Mouse (Mus musculus): ENCODE measurements around the gene Bmp8a. TPM values are rescaled to one million over a fixed set of nuclear protein-coding genes. Genes with fewer than 3 reads are reported as not detected.
A peak's percentile ranks its signal among the peaks of the same experiment; 100 is the strongest.

The Bmp8a gene
- polyA plus RNA-seq (2012; fragmentation: generic; extraction: Trizol) = 0.14 TPM
- long read RNA-seq, experiment 1, partial matches to known transcripts = 0 of 1 reads
- long read RNA-seq, experiment 1, other reads (novel, unspliced or antisense) = 0 of 1 reads
- long read RNA-seq, experiment 2 = 0 reads

- no peaks in the 10 kb centered on the region for H3K79me3 ChIP-seq (ENCODE audit: low read depth)
- H3K79me2 ChIP-seq (ENCODE audit: control insufficient read depth, insufficient read depth) = no peaks in the 10 kb centered on the region
- TF ChIP-seq USF1 (IDR thresholded peaks at IDR 0.05; ENCODE audit: low read depth) = no peak
- no peak for TF ChIP-seq FOSL1 (IDR thresholded peaks at IDR 0.05; ENCODE audit: insufficient read depth, low read length, poor library complexity, severe bottlenecking)
- no peak for TF ChIP-seq CTCF (IDR thresholded peaks at IDR 0.05; ENCODE audit: control insufficient read depth, insufficient read depth, insufficient read length)
- TF ChIP-seq MYOD1 (IDR thresholded peaks at IDR 0.05; ENCODE audit: control insufficient read depth, insufficient read length, low read depth) = peak; percentile 44
- no peak for TF ChIP-seq MYOG (IDR thresholded peaks at IDR 0.05; ENCODE audit: control insufficient read depth, extremely low read depth, insufficient read length)
- H3ac ChIP-seq (ENCODE audit: control insufficient read depth, insufficient read length, low read depth) = peak within 1 kb of the TSS; percentile 62
- H3K4me3 ChIP-seq (ENCODE audit: insufficient read depth, poor library complexity, severe bottlenecking) = no peak within 1 kb of the TSS
- no peaks in the 10 kb centered on the region for H3K27me3 ChIP-seq (ENCODE audit: control insufficient read depth, insufficient read depth, insufficient read length)
- no peaks in the 10 kb centered on the region for H3K36me3 ChIP-seq (ENCODE audit: control insufficient read depth, insufficient read depth)
Measured at GRCm38 (mm10) chr4:123342642-123343470, at the start of gene Bmp8a. Gene Bmp8a (minus strand): TSS chr4:123343252.

GRCm38 (mm10) chr4:123392187-123392586 is 49.1 kb upstream of the Bmp8a start:
- Histone ChIP-seq H3K4me3 (ENCODE audit: insufficient read depth, poor library complexity, severe bottlenecking) (no peak overlapping the region), H3K79me2 (ENCODE audit: control insufficient read depth, insufficient read depth) (no peaks in the 10 kb centered on the region), H3K79me3 (ENCODE audit: low read depth) (no peaks in the 10 kb centered on the region), H3ac (ENCODE audit: control insufficient read depth, insufficient read length, low read depth) (no peak overlapping the region), H3K27me3 (ENCODE audit: control insufficient read depth, insufficient read depth, insufficient read length) (no peaks in the 10 kb centered on the region), H3K36me3 (ENCODE audit: control insufficient read depth, insufficient read depth) (peaks cover 94% of the 10 kb centered on the region)
- TF ChIP-seq USF1 (IDR thresholded peaks at IDR 0.05; ENCODE audit: low read depth) (no peak), FOSL1 (IDR thresholded peaks at IDR 0.05; ENCODE audit: insufficient read depth, low read length, poor library complexity, severe bottlenecking) (no peak), CTCF (IDR thresholded peaks at IDR 0.05; ENCODE audit: control insufficient read depth, insufficient read depth, insufficient read length) (peak; percentile 5)

GRCm38 (mm10) chr4:123385028-123385427 is 42.0 kb upstream of the Bmp8a start:
- Histone ChIP-seq H3K79me3 (ENCODE audit: low read depth) (no peaks in the 10 kb centered on the region), H3K36me3 (ENCODE audit: control insufficient read depth, insufficient read depth) (peaks cover 97% of the 10 kb centered on the region), H3ac (ENCODE audit: control insufficient read depth, insufficient read length, low read depth) (no peak overlapping the region), H3K4me3 (ENCODE audit: insufficient read depth, poor library complexity, severe bottlenecking) (no peak overlapping the region), H3K27me3 (ENCODE audit: control insufficient read depth, insufficient read depth, insufficient read length) (no peaks in the 10 kb centered on the region), H3K79me2 (ENCODE audit: control insufficient read depth, insufficient read depth) (no peaks in the 10 kb centered on the region)
- TF ChIP-seq CTCF (IDR thresholded peaks at IDR 0.05; ENCODE audit: control insufficient read depth, insufficient read depth, insufficient read length) = no peak
- no peak for TF ChIP-seq MYOG (IDR thresholded peaks at IDR 0.05; ENCODE audit: control insufficient read depth, extremely low read depth, insufficient read length)
- no peak for TF ChIP-seq CEBPB (IDR thresholded peaks at IDR 0.05; ENCODE audit: low read depth)
- no peak for TF ChIP-seq MAX (IDR thresholded peaks at IDR 0.05)
- TF ChIP-seq FOSL1 (IDR thresholded peaks at IDR 0.05; ENCODE audit: insufficient read depth, low read length, poor library complexity, severe bottlenecking) = no peak
- TF ChIP-seq MYOD1 (IDR thresholded peaks at IDR 0.05; ENCODE audit: control insufficient read depth, insufficient read length, low read depth) = no peak
- TF ChIP-seq USF1 (IDR thresholded peaks at IDR 0.05; ENCODE audit: low read depth) = no peak

- Histone ChIP-seq H3K79me2 (ENCODE audit: control insufficient read depth, insufficient read depth) (no peaks in the 10 kb centered on the region), H3K4me3 (ENCODE audit: insufficient read depth, poor library complexity, severe bottlenecking) (no peak overlapping the region), H3ac (ENCODE audit: control insufficient read depth, insufficient read length, low read depth) (no peak overlapping the region), H3K36me3 (ENCODE audit: control insufficient read depth, insufficient read depth) (peaks cover 97% of the 10 kb centered on the region), H3K79me3 (ENCODE audit: low read depth) (no peaks in the 10 kb centered on the region), H3K27me3 (ENCODE audit: control insufficient read depth, insufficient read depth, insufficient read length) (no peaks in the 10 kb centered on the region)
- no peak for TF ChIP-seq CEBPB (IDR thresholded peaks at IDR 0.05; ENCODE audit: low read depth)
- TF ChIP-seq MYOG (IDR thresholded peaks at IDR 0.05; ENCODE audit: control insufficient read depth, extremely low read depth, insufficient read length) = no peak
- TF ChIP-seq CTCF (IDR thresholded peaks at IDR 0.05; ENCODE audit: control insufficient read depth, insufficient read depth, insufficient read length) = no peak
- TF ChIP-seq MAX (IDR thresholded peaks at IDR 0.05) = no peak
- TF ChIP-seq MYOD1 (IDR thresholded peaks at IDR 0.05; ENCODE audit: control insufficient read depth, insufficient read length, low read depth) = no peak
- no peak for TF ChIP-seq FOSL1 (IDR thresholded peaks at IDR 0.05; ENCODE audit: insufficient read depth, low read length, poor library complexity, severe bottlenecking)
Measured at GRCm38 (mm10) chr4:123383173-123383572, 40.1 kb upstream of the Bmp8a start.

GRCm38 (mm10) chr4:123382051-123382450 is 39.0 kb upstream of the Bmp8a start:
- H3ac ChIP-seq (ENCODE audit: control insufficient read depth, insufficient read length, low read depth) = no peak overlapping the region
- H3K36me3 ChIP-seq (ENCODE audit: control insufficient read depth, insufficient read depth) = peaks cover 98% of the 10 kb centered on the region
- H3K27me3 ChIP-seq (ENCODE audit: control insufficient read depth, insufficient read depth, insufficient read length) = no peaks in the 10 kb centered on the region
- no peaks in the 10 kb centered on the region for H3K79me2 ChIP-seq (ENCODE audit: control insufficient read depth, insufficient read depth)
- TF ChIP-seq CTCF (IDR thresholded peaks at IDR 0.05; ENCODE audit: control insufficient read depth, insufficient read depth, insufficient read length) (no peak), MYOG (IDR thresholded peaks at IDR 0.05; ENCODE audit: control insufficient read depth, extremely low read depth, insufficient read length) (no peak), USF1 (IDR thresholded peaks at IDR 0.05; ENCODE audit: low read depth) (no peak), MYOD1 (IDR thresholded peaks at IDR 0.05; ENCODE audit: control insufficient read depth, insufficient read length, low read depth) (no peak), FOSL1 (IDR thresholded peaks at IDR 0.05; ENCODE audit: insufficient read depth, low read length, poor library complexity, severe bottlenecking) (no peak)
- no peak overlapping the region for H3K4me3 ChIP-seq (ENCODE audit: insufficient read depth, poor library complexity, severe bottlenecking)
- no peaks in the 10 kb centered on the region for H3K79me3 ChIP-seq (ENCODE audit: low read depth)

All from C2C12 (cell line).